Mouse (Mus musculus) layer of hippocampus, adult 11-12 months (tissue): ENCODE data around the gene Tsga8.

Experiments
- DNase-seq: peaks from one replicate; pipeline ENCODE4 v3.0.0; 2022; ENCODE audit warnings: low spot score

Gene Tsga8

GRCm38 (mm10) chrX:83487598-83487997 lies at the start of gene Tsga8:
TSS of gene Tsga8 (minus strand) at chrX:83487924.
- no peak for DNase-seq
